Mouse (Mus musculus) kidney, adult 2 months (tissue): ENCODE data around the gene Ehd4.
A peak's percentile ranks its signal among the peaks of the same experiment; 100 is the strongest.

Experiments used
- CTCF ChIP-seq: fragments of 200-500 bp; conservative IDR thresholded peaks from 2 replicates; pipeline ENCODE4 v1.5.1; 2011; ENCODE audit warnings: low read depth, mild to moderate bottlenecking, control low read depth, low read length, moderate library complexity, mixed read lengths; ENCODE audit not compliant: insufficient read depth, insufficient read length
- POLR2A ChIP-seq: fragments of 200-500 bp; IDR thresholded peaks from one replicate; pipeline ENCODE4 v1.6.1; 2011; ENCODE audit warnings: low read depth, low read length, control low read depth

DNA sequence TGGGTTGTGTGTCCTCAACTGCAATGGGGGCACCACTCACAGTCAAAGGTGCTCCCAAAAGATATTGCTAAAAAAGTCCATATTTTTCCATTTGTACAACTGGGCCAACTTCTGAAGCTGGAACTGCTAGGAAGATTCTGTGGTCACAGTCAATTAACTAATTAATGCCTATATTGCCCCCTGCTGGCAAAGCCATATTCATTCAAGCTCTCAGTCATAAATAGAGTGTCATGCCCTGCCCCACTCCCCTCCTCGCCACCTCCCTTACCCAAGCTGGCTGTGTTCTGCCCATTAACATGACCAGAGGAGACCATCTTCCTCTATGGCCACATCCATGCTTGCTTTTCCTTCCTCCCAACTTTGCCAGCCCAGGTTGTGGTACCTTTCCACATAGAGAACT is 16.3 kb upstream of the Ehd4 start:
- TF ChIP-seq CTCF (peak; percentile 27; the same call in 1 of the 2 replicates), POLR2A (no peak)
